In genomic region chr19:5405924-5406323, GRCm38 (mm10) we compare ENCODE assay signal across 8 mouse cellular contexts. TPM values are rescaled to one million over a fixed set of nuclear protein-coding genes. Genes with fewer than 3 reads are reported as not detected.
DNase-seq lines count a peak whose midpoint lies in the region; ATAC-seq and TF ChIP-seq lines count a peak whose summit lies in the region.

No protein-coding gene starts in this region.

- DNase-seq in lung, adult 2 months, result no peak
- no peak for DNase-seq in lung, postnatal 10 days
- DNase-seq in embryonic facial prominence, embryonic 10.5 days (ENCODE audit: low spot score), result no peak
- DNase-seq in natural killer cell, adult 2 months (ENCODE audit: low spot score in 2 of 2), result peak; percentile 41 to 42
- no peak for DNase-seq in frontal cortex, postnatal 10 days (ENCODE audit: low spot score in 2 of 2)
- no peak for DNase-seq in spleen, adult 18-20 months
- DNase-seq in lung, postnatal 4 days, result no peak

- H3K9me3 ChIP-seq in embryonic facial prominence, embryonic 10.5 days, result no peaks in the 10 kb centered on the region
- H3K9me3 ChIP-seq in intestine, embryonic 15.5 days, result no peaks in the 10 kb centered on the region

- no peak; the same call in 1 of the 2 replicates for TF ChIP-seq POLR2A in lung, adult 2 months (IDR thresholded peaks at IDR 0.05; ENCODE audit: borderline replicate concordance, extremely low read depth, low read depth, low read length)

- no peak for TF ChIP-seq CTCF in lung, adult 2 months (IDR thresholded peaks at IDR 0.05; ENCODE audit: insufficient read depth, low read length)

- WGBS in lung, adult 2 months, result 9% methylated on average over 7 of the region's 7 CpGs
- 31% methylated on average over 7 of the region's 7 CpGs for WGBS in embryonic facial prominence, embryonic 10.5 days
- WGBS in intestine, embryonic 15.5 days, result 19% methylated on average over 7 of the region's 7 CpGs

- peaks cover 16% of the 10 kb centered on the region for H3K4me1 ChIP-seq in lung, adult 2 months (ENCODE audit: control insufficient read depth, insufficient read depth, low read length)
- H3K4me1 ChIP-seq in embryonic facial prominence, embryonic 10.5 days, result peaks cover 21% of the 10 kb centered on the region
- H3K4me1 ChIP-seq in intestine, embryonic 15.5 days (replicated peaks), result 0 out of 2 replicates have a peak, but pooled peaks cover 7% of the 10 kb centered on the region

- H3K4me3 ChIP-seq in lung, adult 2 months (replicated peaks; ENCODE audit: extremely low read depth, low read depth, low read length), result peak overlapping the region; percentile 34
- H3K4me3 ChIP-seq in embryonic facial prominence, embryonic 10.5 days, result peak overlapping the region; percentile 54
- H3K4me3 ChIP-seq in intestine, embryonic 15.5 days (replicated peaks), result peak overlapping the region; percentile 31

- peak overlapping the region; percentile 43 for H3K9ac ChIP-seq in intestine, embryonic 15.5 days

- peak overlapping the region; percentile 54 for H3K4me2 ChIP-seq in intestine, embryonic 15.5 days (replicated peaks)

- H3K27ac ChIP-seq in embryonic facial prominence, embryonic 10.5 days (replicated peaks), result peak overlapping the region; percentile 82
- H3K27ac ChIP-seq in intestine, embryonic 15.5 days, result 0 out of 2 replicates have a peak overlapping the region, but pooled peaks have one; percentile 8

- no peak for ATAC-seq in intestine, embryonic 15.5 days

- H3K27me3 ChIP-seq in embryonic facial prominence, embryonic 10.5 days (replicated peaks; ENCODE audit: low read depth, poor library complexity, severe bottlenecking), result no peaks in the 10 kb centered on the region
- H3K27me3 ChIP-seq in intestine, embryonic 15.5 days (replicated peaks), result no peaks in the 10 kb centered on the region

- peaks cover 5% of the 10 kb centered on the region for H3K36me3 ChIP-seq in embryonic facial prominence, embryonic 10.5 days (replicated peaks)
- H3K36me3 ChIP-seq in intestine, embryonic 15.5 days, result no peaks in the 10 kb centered on the region

RNA-seq across cellular contexts. Expression of gene Tsga10ip, which starts 3.6 kb away (rescaled TPM):
- polyA plus RNA-seq in lung, adult 2 months (2012; rRNA removed), result not detected in 2 replicates
- polyA plus RNA-seq in embryonic facial prominence, embryonic 10.5 days (2016; fragmentation: Nextera tagmentation; extraction: Ambion mirVana), result 0.28 and 0.72 TPM in 2 replicates
- polyA plus RNA-seq in intestine, embryonic 15.5 days (2015; fragmentation: Nextera tagmentation; extraction: Ambion mirVana), result 4.3 and 10.8 TPM in 2 replicates

RNA-seq across cellular contexts. Expression of gene Sart1, which starts 17.4 kb away (rescaled TPM):
- 15.6 and 35.7 TPM in 2 replicates for polyA plus RNA-seq in lung, adult 2 months (2012; rRNA removed)
- 89.4 and 96.6 TPM in 2 replicates for polyA plus RNA-seq in embryonic facial prominence, embryonic 10.5 days (2016; fragmentation: Nextera tagmentation; extraction: Ambion mirVana)
- 61.2 and 66.4 TPM in 2 replicates for polyA plus RNA-seq in intestine, embryonic 15.5 days (2015; fragmentation: Nextera tagmentation; extraction: Ambion mirVana)

RNA-seq across cellular contexts. Expression of gene Drap1, which starts 18.9 kb away (rescaled TPM):
- polyA plus RNA-seq in lung, adult 2 months (2012; rRNA removed), result 151 and 176 TPM in 2 replicates
- 222 and 242 TPM in 2 replicates for polyA plus RNA-seq in embryonic facial prominence, embryonic 10.5 days (2016; fragmentation: Nextera tagmentation; extraction: Ambion mirVana)
- 198 and 200 TPM in 2 replicates for polyA plus RNA-seq in intestine, embryonic 15.5 days (2015; fragmentation: Nextera tagmentation; extraction: Ambion mirVana)

RNA-seq across cellular contexts. Expression of gene AI837181, which starts 19.0 kb away (rescaled TPM):
- polyA plus RNA-seq in lung, adult 2 months (2012; rRNA removed), result 85.2 and 86.7 TPM in 2 replicates
- 49.5 and 55.0 TPM in 2 replicates for polyA plus RNA-seq in embryonic facial prominence, embryonic 10.5 days (2016; fragmentation: Nextera tagmentation; extraction: Ambion mirVana)
- polyA plus RNA-seq in intestine, embryonic 15.5 days (2015; fragmentation: Nextera tagmentation; extraction: Ambion mirVana), result 42.6 and 45.8 TPM in 2 replicates

RNA-seq across cellular contexts. Expression of gene Banf1, which starts 39.0 kb away (rescaled TPM):
- 68.1 and 94.3 TPM in 2 replicates for polyA plus RNA-seq in lung, adult 2 months (2012; rRNA removed)
- 570 and 593 TPM in 2 replicates for polyA plus RNA-seq in embryonic facial prominence, embryonic 10.5 days (2016; fragmentation: Nextera tagmentation; extraction: Ambion mirVana)
- 474 and 479 TPM in 2 replicates for polyA plus RNA-seq in intestine, embryonic 15.5 days (2015; fragmentation: Nextera tagmentation; extraction: Ambion mirVana)

Comparison
In these comparisons a context has a peak if more than half of its experiments do, and no peak if none do; other contexts are left out.
1. DNase-seq: peak in natural killer cell, adult 2 months (2 of 2); none in lung, adult 2 months (single experiment), lung, postnatal 10 days (single experiment), embryonic facial prominence, embryonic 10.5 days (single experiment), frontal cortex, postnatal 10 days (0 of 2), spleen, adult 18-20 months (0 of 2) and lung, postnatal 4 days (0 of 2).
2. Peak in every context shown above with its lines, with median percentiles within 50 percentile points of each other: H3K4me3 ChIP-seq.